Mouse (Mus musculus) heart, postnatal 36 days (tissue): ENCODE measurements around the gene Cuedc1. TPM values are rescaled to one million over a fixed set of nuclear protein-coding genes. Genes with fewer than 3 reads are reported as not detected.

Experiments used
- DNase-seq, 2 experiments: peaks; one replicate each; pipeline ENCODE4 v3.0.0; 2021 to 2022
- intact Hi-C: fragments of 180-260 bp; cut with DNase I; formaldehyde crosslinking; loops from one replicate; pipeline ENCODE4 v1.15.1; 2025
- total RNA-seq, 2 experiments: library from RNA; stranded (reverse); gene quantifications; 2 replicates each; pipeline ENCODE4 v1.2.3; 2021

Gene Cuedc1
- total RNA-seq: 10 to 100 TPM; 47.9 to 54.2 TPM

DNA sequence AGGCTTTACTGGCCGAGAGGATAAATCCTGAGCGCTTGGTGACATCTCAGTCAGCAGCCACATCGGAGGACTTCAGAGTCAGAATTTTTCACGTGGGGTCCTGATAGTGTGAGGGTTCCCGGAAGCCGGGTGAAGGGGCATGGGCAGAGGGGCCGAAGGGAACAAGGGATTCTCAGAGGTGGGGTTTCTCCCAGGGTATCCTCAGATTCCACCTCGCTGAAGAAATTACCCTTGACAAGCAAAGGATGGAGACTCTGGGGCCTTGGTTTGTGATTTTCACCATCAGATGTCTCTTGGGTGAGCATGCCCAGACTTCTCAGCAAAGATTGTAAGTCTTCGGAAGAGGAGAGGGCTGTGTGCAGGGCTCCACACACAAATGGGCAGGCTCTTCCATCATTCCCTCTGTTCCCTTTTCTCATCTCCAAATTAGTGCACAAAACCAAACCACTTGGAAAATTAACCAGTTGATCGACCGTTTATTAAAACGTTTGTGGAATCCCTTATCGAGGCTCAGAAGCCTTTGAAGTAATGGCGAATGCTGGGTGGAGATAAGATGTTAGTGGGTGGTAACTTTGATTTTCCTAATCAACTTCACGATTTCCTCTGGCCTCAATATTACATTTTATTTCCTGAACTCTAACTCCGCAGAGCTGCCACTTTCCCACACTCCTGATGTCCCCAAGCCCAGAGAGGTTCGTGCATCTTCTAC lies at the start of gene Cuedc1:
Cuedc1 (plus strand) TSS at position 38 of the 709 bp plus-strand sequence.
- intact Hi-C loops: loop anchor here (2.0 kb wide), 2 partner anchors 29 to 65 kb away; partner anchors contain the start of gene Vezf1
- DNase-seq: no peak

DNA sequence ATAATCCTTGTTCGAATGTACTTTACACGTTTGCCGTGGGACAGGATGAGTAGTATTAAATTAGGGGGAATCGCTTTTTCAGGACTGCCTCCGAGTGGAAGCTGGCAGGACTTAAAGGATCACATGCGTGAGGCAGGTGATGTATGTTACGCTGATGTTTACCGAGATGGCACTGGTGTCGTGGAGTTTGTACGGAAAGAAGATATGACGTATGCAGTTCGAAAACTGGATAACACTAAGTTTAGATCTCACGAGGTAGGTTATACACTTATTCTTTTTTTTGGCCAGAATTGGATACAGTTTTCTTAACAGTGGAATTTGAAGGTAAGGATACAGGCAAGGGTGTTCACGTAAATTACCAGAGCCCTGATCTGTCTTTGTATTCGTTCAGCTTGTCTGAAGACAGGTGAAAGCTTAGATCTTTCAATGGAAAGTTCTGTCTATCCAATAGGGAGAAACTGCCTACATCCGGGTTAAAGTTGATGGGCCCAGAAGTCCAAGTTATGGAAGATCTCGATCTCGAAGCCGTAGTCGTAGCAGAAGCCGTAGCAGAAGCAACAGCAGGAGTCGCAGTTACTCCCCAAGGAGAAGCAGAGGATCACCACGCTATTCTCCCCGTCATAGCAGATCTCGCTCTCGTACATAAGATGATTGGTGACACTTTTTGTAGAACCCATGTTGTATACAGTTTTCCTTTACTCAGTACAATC lies 48.7 kb upstream of the Cuedc1 start:
- intact Hi-C loops: loop anchor here (2.0 kb wide), 2 partner anchors 20 to 74 kb away; partner anchors contain the start of gene Vezf1
- no peak for DNase-seq

DNA sequence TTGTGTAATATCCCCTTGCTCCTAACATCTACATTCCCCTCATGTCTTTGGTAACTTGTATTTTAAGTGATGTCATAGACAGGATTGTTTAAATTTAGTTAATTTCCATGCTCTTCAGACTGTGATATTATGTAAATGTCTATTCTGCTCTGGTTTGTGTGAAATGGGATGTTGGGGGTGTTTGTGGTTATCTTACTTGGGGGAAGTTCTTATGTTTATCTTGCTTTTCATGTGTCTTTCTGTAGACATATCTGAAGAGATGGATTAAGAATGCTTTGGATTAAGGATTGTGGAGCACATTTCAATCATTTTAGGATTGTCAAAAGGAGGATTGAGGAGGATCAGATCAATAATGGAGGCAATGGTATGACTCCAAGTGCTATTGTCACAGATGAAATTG lies 48.1 kb upstream of the Cuedc1 start:
- intact Hi-C loops: loop anchor here (2.0 to 10.0 kb wide), 3 partner anchors 19 to 455 kb away; partner anchors contain the start of gene Vezf1
- no peak for DNase-seq

DNA sequence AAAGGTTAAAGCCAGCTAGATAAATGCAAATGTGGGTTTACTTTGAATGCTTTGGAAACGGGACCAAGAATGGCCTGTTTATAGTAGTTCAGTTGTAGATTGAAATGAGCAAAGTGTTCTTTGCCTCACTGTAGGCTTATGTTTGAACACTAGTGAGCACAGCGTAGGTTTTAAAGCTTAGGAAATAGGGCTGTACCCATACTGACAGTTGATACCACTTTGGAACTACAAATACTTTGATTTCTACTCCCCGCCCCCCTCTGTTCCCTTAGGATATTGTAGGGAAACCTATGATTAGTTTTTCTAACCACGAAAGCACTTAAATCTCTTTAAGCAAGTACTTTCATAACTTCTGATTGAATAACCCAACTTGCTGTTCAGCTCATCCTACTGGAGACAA lies 45.2 kb upstream of the Cuedc1 start:
- intact Hi-C loops: loop anchor here (10.0 kb wide), 1 partner anchor 452 kb away; no protein-coding TSS in a partner anchor

DNA sequence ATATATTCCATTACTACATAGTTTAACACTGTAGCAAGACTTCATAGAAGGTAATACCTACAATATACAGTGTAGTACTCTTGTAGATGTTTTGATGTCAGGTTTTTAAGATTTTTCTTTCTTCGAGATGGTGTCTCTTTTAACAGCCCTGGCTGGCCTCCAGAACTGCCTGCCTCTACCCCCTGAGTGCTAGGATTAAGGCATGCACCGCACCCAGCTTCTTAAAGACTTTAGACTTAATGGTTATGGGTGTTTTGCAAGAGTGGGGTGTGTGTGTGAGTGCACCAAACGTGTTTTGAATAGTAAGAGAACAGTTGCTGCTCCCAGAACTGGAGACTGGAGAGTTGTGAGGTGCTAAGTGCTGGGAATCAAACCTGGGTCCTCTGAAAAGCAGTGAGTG lies 44.0 kb upstream of the Cuedc1 start:
- intact Hi-C loops: loop anchor here (10.0 kb wide), 1 partner anchor 451 kb away; no protein-coding TSS in a partner anchor
- no peak for DNase-seq

More for the DNA sequence above, 45.2 kb upstream of the Cuedc1 start:
- DNase-seq: no peak

DNA sequence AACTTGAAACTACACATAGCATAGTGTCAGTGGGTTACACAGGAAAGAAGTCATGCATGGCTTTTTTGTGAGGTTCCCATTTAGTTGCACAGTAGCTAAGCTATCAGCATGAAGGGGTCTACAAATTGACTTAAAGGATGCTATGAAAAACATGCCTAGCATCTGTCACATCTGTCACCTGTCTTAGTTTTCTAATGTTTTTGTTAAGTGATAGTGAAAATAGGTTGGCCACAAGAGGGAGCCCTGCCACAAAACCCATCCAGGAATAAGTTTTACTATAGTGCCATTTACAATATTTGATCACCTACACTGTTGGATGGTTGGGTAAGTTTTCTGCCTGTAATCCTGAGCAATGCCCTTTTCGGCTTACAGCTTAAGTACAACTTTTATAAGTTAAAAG lies 43.3 kb upstream of the Cuedc1 start:
- intact Hi-C loops: loop anchor here (10.0 kb wide), 1 partner anchor 450 kb away; no protein-coding TSS in a partner anchor
- DNase-seq: peak; percentile 57 to 60

DNA sequence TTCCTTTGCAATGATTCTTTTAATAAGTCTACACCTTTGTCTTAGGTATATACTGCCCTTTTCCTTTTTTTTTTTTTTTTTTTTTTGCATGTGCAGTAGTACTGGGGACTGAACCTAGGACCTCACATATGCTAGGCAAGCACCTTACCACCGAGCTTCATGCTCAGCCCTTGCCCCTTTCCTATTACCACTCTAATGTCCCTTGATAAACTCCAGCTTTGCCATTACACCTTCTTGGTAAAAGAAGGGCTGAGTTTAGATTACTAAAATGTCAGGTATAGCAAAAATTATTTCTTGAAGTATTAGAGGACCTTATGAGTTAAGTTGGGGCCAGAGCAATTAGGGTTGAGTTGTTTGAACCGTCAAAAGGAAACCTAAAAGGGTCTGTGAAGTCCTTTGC lies 42.1 kb upstream of the Cuedc1 start:
- intact Hi-C loops: loop anchor here (5.0 to 10.0 kb wide), 2 partner anchors 449 to 767 kb away; no protein-coding TSS in a partner anchor
- no peak for DNase-seq

DNA sequence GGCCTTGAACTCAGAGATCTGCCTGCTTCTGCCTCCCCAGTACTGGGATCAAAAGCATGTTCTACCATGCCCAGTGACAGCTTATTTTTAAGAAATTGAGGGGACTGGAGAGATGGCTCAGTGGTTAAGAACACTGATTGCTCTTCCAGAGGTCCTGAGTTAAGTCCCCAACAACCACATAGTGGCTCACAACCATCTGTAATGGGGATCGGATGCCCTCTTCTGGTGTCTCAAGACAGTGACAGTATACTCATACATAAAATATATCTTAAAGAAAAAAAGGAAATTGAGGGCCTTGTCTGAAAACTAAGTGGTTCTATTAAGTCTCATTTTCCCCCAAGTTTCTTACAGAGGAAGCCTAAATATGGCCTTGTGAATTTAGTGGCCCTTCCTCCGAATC lies 40.1 kb upstream of the Cuedc1 start:
- intact Hi-C loops: loop anchor here (2.0 to 10.0 kb wide), 4 partner anchors 131 to 765 kb away; no protein-coding TSS in a partner anchor
- DNase-seq: no peak

DNA sequence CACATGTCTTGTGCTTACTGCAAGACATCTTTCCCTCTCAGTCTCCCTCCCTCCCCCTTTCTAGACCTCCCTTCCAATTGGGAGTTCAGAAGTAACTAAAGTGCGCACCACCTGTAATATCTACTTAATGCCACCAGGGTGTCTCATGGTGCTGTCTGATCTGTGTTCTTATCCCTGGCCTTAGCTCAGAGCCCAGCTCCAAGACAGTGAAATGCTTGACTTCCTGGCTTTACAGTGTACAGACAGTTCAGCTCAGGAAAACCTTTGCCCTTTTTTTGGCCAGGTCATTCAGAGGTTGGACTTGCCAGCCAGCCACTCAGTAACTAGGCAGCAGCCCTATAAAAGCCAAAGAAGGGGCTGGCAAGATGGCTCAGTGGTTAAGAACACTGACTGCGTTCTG lies 38.7 kb upstream of the Cuedc1 start:
- DNase-seq: peak; percentile 25 to 48
- intact Hi-C loops: loop anchor here (2.0 to 10.0 kb wide), 4 partner anchors 130 to 763 kb away; no protein-coding TSS in a partner anchor

DNA sequence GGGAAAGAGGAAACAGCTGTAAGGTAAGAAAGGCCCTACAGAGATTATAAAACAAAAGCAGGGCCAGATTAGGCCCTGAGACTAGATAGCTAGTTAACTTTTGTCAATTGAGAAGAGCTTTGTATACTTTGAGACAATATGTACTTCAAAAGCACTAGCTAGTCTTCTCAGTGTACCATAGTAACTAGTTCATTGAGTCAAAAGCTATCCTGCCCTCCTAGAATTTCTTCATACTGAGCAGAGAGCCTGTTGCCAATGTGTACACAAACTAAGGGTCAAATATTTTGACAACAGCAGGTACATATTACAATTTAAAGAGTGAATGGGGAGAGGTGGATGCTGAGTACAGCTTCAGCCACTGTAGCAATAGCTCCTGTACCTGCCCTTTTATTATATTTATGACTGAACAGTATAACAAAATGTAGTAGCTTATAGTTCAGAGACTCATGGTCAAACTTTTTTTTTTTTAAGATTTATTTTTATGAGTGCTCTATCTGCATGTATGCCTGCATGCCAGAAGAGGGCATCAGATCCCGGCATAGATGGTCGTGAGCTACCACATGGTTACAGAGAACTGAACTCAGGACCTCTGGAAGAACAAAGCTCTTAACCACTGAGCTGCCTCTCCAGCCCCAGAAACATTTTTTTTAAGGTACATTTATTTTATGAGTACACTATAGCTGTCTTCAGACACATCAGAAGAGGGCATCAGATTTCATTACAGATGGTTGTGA lies 35.8 kb upstream of the Cuedc1 start:
- intact Hi-C loops: loop anchor here (2.0 kb wide), 1 partner anchor 101 kb away; no protein-coding TSS in a partner anchor

DNA sequence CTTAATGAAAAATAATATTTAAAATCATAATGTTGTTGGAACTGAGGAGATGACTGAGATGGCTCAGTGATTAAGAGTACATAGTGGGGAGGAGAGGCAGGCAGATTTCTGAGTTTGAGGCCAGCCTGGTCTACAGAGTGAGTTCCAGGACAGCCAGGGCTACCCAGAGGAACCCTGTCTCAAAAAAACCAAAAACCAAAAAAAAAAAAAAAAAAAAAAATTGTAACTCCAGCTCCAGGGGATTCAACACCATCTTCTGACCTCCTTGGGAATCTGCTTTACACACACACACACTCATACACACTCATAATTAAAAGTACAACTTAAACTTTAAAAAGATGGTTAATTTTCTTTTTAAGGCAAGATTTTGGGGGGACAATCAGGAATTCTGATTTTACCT lies 32.1 kb upstream of the Cuedc1 start:
- DNase-seq: no peak
- intact Hi-C loops: no loop called here

More for the DNA sequence above, 35.8 kb upstream of the Cuedc1 start:
- no peak for DNase-seq

DNA sequence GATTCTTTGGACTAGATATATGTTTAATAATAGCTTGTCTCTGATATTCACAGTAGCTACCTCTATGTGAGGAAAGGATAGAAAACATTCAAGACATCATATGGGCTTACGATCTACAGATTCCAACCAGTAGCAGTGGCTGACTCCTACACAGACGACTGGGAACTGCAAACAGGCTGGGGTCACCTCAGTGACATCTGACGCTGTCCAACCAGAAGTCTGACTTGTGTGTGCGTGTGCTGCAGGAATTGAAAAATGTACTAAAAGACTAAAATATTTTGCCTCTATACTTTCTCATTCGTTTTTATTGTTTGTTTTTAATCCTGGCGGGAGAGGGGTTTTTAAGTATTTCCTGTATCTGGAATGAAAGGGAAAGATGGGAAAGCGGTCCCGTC lies 30.7 kb upstream of the Cuedc1 start:
- intact Hi-C loops: no loop called here

DNA sequence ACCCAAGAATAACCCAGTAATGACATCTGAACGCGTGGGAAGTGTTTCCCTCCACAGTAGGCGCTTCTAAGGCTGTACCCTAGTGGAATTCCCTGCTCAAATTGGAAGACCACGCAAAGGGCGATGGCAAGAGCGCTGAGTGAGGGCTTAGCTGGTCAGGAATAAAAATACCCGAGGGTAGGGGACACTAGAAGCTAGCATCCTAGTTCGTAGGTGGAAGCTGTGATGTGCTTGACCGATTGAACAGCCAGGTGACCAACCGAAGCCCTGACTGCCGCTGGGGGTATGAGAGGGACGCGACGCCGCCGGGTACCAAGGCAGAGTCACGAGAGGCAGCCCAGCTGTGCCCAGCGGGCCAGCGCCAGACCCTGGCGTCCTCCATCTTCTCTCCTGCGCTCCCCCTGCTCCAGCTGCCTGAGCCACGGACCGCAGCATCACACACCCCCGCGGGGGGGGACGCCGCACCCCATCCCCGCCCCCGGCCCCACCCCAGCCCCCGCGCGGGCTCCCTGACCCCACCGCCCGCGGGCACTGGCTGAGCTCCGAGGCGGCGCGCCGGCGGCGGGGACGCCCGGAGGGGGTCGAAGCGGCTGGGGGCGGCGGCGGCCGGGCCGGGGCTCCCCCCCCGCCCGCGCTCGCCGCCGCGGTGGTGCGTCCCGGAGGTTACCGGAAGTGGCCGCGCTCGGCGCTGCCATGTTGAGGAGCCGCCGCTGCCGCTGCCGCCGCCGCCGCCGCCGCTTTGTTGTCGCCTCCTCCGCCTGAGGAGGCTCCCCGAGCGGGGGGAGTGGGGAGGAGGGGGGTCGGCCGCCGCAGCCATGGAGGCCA lies 30.1 kb upstream of the Cuedc1 start, which contains the start of gene Vezf1:
Vezf1 (plus strand) TSS at position 694 of the 825 bp plus-strand sequence.
- peak; percentile 75 to 87 for DNase-seq
- intact Hi-C loops: loop anchor here (1.0 to 2.0 kb wide), 5 partner anchors 17 to 95 kb away; partner anchors contain the start of gene Cuedc1

More for the DNA sequence above, 30.7 kb upstream of the Cuedc1 start:
- DNase-seq: no peak

DNA sequence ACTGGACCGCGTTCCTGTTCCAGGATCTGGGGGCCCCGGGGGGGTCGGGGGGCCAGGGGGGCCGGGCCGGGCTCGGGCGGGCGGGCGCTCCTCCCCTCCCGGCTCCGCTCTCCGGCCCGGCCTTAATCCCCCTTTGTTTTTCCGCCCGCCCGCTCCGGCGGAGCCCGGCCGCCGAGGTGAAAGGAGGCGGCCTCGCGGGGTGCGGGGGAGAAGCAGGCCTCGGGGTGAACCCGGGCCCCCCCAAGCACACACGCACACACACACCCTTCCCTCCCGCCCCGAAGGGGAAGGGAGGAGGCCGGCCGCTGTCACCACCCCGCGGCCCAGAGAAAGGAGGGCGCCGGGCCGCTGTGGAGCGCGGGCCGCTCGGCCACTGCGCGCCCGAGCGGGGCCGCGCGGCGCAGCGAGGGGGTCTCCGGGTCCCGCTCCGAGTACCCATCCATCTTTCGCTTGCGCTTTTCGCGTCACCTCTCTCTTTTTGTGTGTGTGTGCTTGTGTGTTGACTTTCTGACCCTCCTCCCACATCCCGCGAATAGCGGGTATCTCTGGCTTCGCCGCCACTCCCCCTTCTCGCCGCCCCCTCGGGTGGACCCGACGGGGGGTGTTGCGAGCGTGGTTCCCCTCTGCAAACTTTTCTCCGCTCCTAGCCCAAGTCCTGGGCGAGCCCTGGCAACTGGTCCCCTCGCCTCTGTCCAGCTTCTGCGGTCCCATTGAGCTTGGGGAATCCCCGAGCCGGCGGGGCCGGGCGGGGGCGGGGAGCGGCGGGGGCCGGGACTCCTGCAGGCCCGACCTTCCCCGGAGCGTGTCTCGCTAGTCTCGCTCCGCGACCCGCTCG lies 29.2 kb upstream of the Cuedc1 start:
- intact Hi-C loops: loop anchor here (1.0 to 2.0 kb wide), 6 partner anchors 16 to 94 kb away; partner anchors contain the start of gene Cuedc1
- DNase-seq: peak; percentile 77 to 84

DNA sequence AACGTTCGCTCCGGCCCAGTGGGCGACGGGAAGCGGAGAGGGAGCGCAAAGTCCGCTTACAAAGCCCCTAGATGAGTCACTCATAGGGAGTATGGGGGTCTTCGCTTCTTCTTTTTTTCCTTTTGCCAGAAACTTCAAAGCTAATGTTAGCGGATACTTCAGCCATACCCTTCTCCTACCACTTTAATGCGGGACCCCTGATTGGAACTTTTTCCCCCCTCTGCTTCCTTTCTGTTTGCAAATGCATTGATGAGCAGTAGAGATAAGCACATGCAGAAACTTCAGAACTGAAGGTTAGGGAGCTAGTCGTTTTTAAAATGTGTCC lies 28.6 kb upstream of the Cuedc1 start:
- no peak for DNase-seq
- intact Hi-C loops: loop anchor here (1.0 to 2.0 kb wide), 5 partner anchors 16 to 94 kb away; partner anchors contain the start of gene Cuedc1

DNA sequence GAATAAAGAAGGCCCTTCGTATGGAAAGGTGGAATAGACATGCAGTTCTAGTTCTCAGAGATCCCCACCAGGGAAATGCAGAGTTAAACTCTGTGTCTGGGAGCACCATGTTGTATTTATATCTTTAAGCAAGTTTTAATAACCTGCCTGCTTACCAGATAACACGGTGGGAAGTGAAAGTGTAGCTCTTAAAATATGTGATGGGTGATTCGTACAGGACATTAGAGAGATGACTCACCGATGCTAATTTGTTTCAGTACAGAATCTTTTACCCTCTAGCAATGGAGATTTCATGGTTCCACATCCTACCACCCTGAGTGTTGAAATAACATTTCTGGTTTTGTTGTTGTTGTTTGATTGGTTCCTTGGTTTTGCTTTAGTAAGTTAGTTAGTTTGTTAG lies 27.5 kb upstream of the Cuedc1 start:
- DNase-seq: no peak
- intact Hi-C loops: no loop called here

DNA sequence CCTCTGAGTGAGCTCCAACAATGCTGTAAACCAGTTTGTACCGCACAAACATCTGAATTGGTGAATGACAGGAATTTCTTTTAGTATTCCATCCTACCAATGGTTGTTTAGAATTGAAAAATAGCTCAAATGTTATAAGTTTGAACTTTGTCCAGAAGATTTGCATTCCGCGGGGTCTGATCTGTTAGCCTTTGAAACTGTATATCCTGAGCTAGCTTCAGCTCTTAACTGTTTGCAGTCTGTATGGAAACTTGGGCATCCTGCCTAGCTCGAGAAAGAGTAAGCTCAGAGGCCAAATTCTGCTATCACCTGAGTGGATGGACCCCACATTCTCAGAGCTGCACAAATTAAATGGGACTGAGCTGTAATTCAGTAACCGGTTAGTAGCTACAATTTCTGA lies 26.7 kb upstream of the Cuedc1 start:
- no peak for DNase-seq
- intact Hi-C loops: no loop called here

DNA sequence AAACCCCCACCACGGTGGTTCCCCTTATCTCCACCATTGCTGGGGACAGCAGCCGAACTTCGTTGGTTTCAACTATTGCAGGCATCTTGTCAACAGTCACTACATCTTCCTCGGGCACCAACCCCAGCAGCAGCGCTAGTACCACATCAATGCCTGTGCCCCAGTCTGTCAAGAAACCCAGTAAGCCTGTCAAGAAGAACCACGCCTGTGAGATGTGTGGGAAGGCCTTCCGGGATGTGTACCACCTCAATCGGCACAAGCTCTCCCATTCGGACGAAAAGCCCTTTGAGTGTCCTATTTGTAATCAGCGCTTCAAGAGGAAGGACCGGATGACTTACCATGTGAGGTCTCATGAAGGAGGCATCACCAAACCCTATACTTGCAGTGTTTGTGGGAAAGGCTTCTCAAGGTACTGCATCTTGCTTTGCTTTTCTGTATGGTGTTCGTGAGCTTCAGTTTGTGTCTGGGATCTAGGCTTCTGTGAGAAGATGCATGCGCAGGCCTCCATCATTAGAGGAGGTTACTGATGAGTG lies 24.4 kb upstream of the Cuedc1 start:
- DNase-seq: no peak
- intact Hi-C loops: no loop called here
